Mouse (Mus musculus): Measurements from ENCODE around the gene Slc12a7. TPM values are rescaled to one million over a fixed set of nuclear protein-coding genes. Genes with fewer than 3 reads are reported as not detected.
A peak's percentile ranks its signal among the peaks of the same experiment; 100 is the strongest.

Gene Slc12a7
- polyA plus RNA-seq (2012; rRNA removed) = 16.5 and 21.2 TPM in 2 replicates

DNA sequence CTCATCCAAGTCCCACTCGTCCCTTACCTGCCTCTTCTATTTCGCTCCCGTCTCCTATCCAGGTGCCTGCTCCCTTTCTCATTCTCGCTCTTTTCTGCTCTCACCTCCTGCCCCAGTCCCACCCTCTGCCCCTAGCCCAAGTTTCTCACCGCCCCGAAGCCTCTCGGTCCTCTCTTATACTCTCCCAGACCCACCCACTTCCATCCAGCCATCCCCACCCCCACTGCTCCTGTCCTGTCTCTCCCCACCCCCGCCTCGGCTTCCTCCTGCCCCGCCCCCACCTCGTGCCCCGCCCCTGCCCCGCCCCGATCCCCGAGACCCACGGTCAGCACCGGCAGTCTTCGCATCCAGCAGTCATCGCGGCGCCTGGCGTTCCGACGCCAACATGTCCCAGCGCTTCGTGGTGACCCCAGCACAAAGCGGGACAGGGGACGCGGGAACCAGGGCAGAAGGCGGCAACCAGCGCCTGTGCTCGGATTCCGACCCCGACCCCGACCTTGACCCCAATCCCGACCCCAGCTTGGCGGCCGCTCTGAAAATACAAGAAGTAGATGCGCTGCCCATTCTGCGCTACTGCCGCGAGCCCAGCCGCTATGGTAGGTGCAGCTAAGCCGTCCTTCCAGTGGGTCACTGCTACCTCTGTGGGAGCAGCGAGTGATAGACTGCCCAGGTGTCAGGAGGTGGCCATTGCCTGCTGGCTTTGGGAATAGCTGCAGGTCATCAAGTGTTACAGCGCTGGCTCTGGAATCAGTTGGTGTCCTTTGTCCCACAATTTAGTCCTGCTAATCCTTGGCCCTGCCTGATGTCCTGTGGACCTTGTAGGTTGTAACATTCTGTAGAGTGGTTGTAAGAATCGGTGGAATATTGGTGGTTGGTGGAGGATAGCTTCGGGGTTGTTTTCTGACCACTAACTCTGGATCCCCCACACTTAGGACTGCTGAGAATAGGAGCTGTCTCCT is at the start of gene Slc12a7:
Gene Slc12a7, plus strand, starts transcription at position 353 of the 959 bp plus-strand sequence.
- no peaks in the 10 kb centered on the region for H3K36me3 ChIP-seq (ENCODE audit: control insufficient read depth, insufficient read depth, low read length)
- H3K4me1 ChIP-seq (ENCODE audit: control insufficient read depth, insufficient read depth, low read length) = peaks cover 10% of the 10 kb centered on the region
- H3K27ac ChIP-seq (ENCODE audit: control insufficient read depth, insufficient read depth, low read depth, low read length) = no peak within 1 kb of the TSS
- TF ChIP-seq CTCF (IDR thresholded peaks at IDR 0.05; ENCODE audit: control insufficient read depth, insufficient read depth, insufficient replicate concordance, low read depth, low read length) = no peak
- TF ChIP-seq POLR2A (IDR thresholded peaks at IDR 0.05; ENCODE audit: control insufficient read depth, low read depth, low read length) = 0 out of 2 replicates have a peak, but pooled peaks have one; percentile 16
- H3K4me3 ChIP-seq (ENCODE audit: control insufficient read depth, low read depth, low read length) = peak within 1 kb of the TSS; percentile 71
- no peaks in the 10 kb centered on the region for H3K27me3 ChIP-seq (ENCODE audit: control insufficient read depth, insufficient read depth, low read length)

GRCm38 (mm10) chr13:73683682-73684081 is 49.2 kb upstream of the Slc12a7 start:
- no peak overlapping the region for H3K27ac ChIP-seq (ENCODE audit: control insufficient read depth, insufficient read depth, low read depth, low read length)
- no peak overlapping the region for H3K4me3 ChIP-seq (ENCODE audit: control insufficient read depth, low read depth, low read length)
- no peaks in the 10 kb centered on the region for H3K27me3 ChIP-seq (ENCODE audit: control insufficient read depth, insufficient read depth, low read length)
- no peaks in the 10 kb centered on the region for H3K36me3 ChIP-seq (ENCODE audit: control insufficient read depth, insufficient read depth, low read length)
- TF ChIP-seq CTCF (IDR thresholded peaks at IDR 0.05; ENCODE audit: control insufficient read depth, insufficient read depth, insufficient replicate concordance, low read depth, low read length) = no peak
- no peak for TF ChIP-seq POLR2A (IDR thresholded peaks at IDR 0.05; ENCODE audit: control insufficient read depth, low read depth, low read length)
- no peaks in the 10 kb centered on the region for H3K4me1 ChIP-seq (ENCODE audit: control insufficient read depth, insufficient read depth, low read length)

- Histone ChIP-seq H3K4me3 (ENCODE audit: control insufficient read depth, low read depth, low read length) (no peak overlapping the region), H3K27ac (ENCODE audit: control insufficient read depth, insufficient read depth, low read depth, low read length) (no peak overlapping the region), H3K4me1 (ENCODE audit: control insufficient read depth, insufficient read depth, low read length) (no peaks in the 10 kb centered on the region), H3K27me3 (ENCODE audit: control insufficient read depth, insufficient read depth, low read length) (no peaks in the 10 kb centered on the region), H3K36me3 (ENCODE audit: control insufficient read depth, insufficient read depth, low read length) (no peaks in the 10 kb centered on the region)
- TF ChIP-seq CTCF (IDR thresholded peaks at IDR 0.05; ENCODE audit: control insufficient read depth, insufficient read depth, insufficient replicate concordance, low read depth, low read length) (no peak), POLR2A (IDR thresholded peaks at IDR 0.05; ENCODE audit: control insufficient read depth, low read depth, low read length) (no peak)
These were observed 48.5 kb upstream of the Slc12a7 start for GRCm38 (mm10) chr13:73684412-73684811.

GRCm38 (mm10) chr13:73685502-73685901 is 47.4 kb upstream of the Slc12a7 start:
- Histone ChIP-seq H3K4me3 (ENCODE audit: control insufficient read depth, low read depth, low read length) (no peak overlapping the region), H3K4me1 (ENCODE audit: control insufficient read depth, insufficient read depth, low read length) (no peaks in the 10 kb centered on the region), H3K27me3 (ENCODE audit: control insufficient read depth, insufficient read depth, low read length) (no peaks in the 10 kb centered on the region), H3K36me3 (ENCODE audit: control insufficient read depth, insufficient read depth, low read length) (no peaks in the 10 kb centered on the region), H3K27ac (ENCODE audit: control insufficient read depth, insufficient read depth, low read depth, low read length) (no peak overlapping the region)
- TF ChIP-seq CTCF (IDR thresholded peaks at IDR 0.05; ENCODE audit: control insufficient read depth, insufficient read depth, insufficient replicate concordance, low read depth, low read length) (no peak), POLR2A (IDR thresholded peaks at IDR 0.05; ENCODE audit: control insufficient read depth, low read depth, low read length) (no peak)

- TF ChIP-seq POLR2A (IDR thresholded peaks at IDR 0.05; ENCODE audit: control insufficient read depth, low read depth, low read length) (no peak), CTCF (IDR thresholded peaks at IDR 0.05; ENCODE audit: control insufficient read depth, insufficient read depth, insufficient replicate concordance, low read depth, low read length) (no peak)
- H3K36me3 ChIP-seq (ENCODE audit: control insufficient read depth, insufficient read depth, low read length) = no peaks in the 10 kb centered on the region
- no peaks in the 10 kb centered on the region for H3K27me3 ChIP-seq (ENCODE audit: control insufficient read depth, insufficient read depth, low read length)
- H3K27ac ChIP-seq (ENCODE audit: control insufficient read depth, insufficient read depth, low read depth, low read length) = no peak overlapping the region
- no peaks in the 10 kb centered on the region for H3K4me1 ChIP-seq (ENCODE audit: control insufficient read depth, insufficient read depth, low read length)
- no peak overlapping the region for H3K4me3 ChIP-seq (ENCODE audit: control insufficient read depth, low read depth, low read length)
These were observed 45.3 kb upstream of the Slc12a7 start for GRCm38 (mm10) chr13:73687601-73688000.

GRCm38 (mm10) chr13:73688934-73689333 is 44.0 kb upstream of the Slc12a7 start:
- H3K27me3 ChIP-seq (ENCODE audit: control insufficient read depth, insufficient read depth, low read length) = no peaks in the 10 kb centered on the region
- no peak overlapping the region for H3K4me3 ChIP-seq (ENCODE audit: control insufficient read depth, low read depth, low read length)
- no peak overlapping the region for H3K27ac ChIP-seq (ENCODE audit: control insufficient read depth, insufficient read depth, low read depth, low read length)
- H3K36me3 ChIP-seq (ENCODE audit: control insufficient read depth, insufficient read depth, low read length) = no peaks in the 10 kb centered on the region
- H3K4me1 ChIP-seq (ENCODE audit: control insufficient read depth, insufficient read depth, low read length) = no peaks in the 10 kb centered on the region
- TF ChIP-seq POLR2A (IDR thresholded peaks at IDR 0.05; ENCODE audit: control insufficient read depth, low read depth, low read length) (no peak), CTCF (IDR thresholded peaks at IDR 0.05; ENCODE audit: control insufficient read depth, insufficient read depth, insufficient replicate concordance, low read depth, low read length) (no peak)

DNA sequence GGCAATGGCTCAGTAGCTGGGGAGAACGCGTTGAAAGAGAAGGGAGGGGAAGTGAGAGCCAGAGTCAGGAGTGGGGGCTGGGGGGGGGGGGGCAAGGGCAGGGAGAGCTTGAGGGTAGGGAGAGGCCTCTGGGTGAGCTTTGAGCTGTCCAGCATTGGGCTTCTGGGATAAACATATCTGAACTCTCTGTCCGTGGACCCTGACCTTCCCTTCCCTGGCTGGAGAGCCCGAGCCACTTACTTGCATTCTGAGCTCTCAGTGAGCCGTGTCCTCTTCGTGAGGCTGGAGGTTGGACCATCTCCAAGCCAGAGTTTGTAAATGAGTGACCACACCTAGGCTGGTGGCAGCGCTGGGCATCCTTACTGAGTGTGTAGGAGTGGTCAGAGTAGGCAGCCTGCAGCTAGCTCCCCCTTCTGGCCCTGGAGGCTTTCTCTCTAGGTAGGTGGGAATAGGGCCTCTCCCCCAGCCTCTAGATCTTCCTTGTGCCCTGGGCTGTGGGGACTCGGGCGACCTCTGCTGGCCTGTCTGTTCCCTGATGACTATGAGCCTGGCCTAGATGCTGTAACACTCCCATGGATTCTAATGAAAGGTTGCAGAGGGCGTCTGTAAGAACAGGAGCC is 40.5 kb upstream of the Slc12a7 start:
- no peaks in the 10 kb centered on the region for H3K27me3 ChIP-seq (ENCODE audit: control insufficient read depth, insufficient read depth, low read length)
- TF ChIP-seq CTCF (IDR thresholded peaks at IDR 0.05; ENCODE audit: control insufficient read depth, insufficient read depth, insufficient replicate concordance, low read depth, low read length) = peak; percentile 29; the same call in 1 of the 2 replicates
- TF ChIP-seq POLR2A (IDR thresholded peaks at IDR 0.05; ENCODE audit: control insufficient read depth, low read depth, low read length) = no peak
- no peaks in the 10 kb centered on the region for H3K4me1 ChIP-seq (ENCODE audit: control insufficient read depth, insufficient read depth, low read length)
- no peak overlapping the region for H3K27ac ChIP-seq (ENCODE audit: control insufficient read depth, insufficient read depth, low read depth, low read length)
- H3K36me3 ChIP-seq (ENCODE audit: control insufficient read depth, insufficient read depth, low read length) = no peaks in the 10 kb centered on the region
- no peak overlapping the region for H3K4me3 ChIP-seq (ENCODE audit: control insufficient read depth, low read depth, low read length)

Measured in testis, adult 2 months (tissue).